Mouse (Mus musculus) layer of hippocampus, postnatal 25 days (tissue): ENCODE data around the gene Efnb3. TPM values are rescaled to one million over a fixed set of nuclear protein-coding genes. Genes with fewer than 3 reads are reported as not detected.

Experiments
- DNase-seq, 2 experiments: peaks; one replicate each; pipeline ENCODE4 v3.0.0; 2022; ENCODE audit warnings: mixed read lengths in 2 of 2, low spot score in 1 of 2; ENCODE audit errors: extremely low spot score in 1 of 2
- microRNA-seq, 2 experiments: library from miRNA; unstranded; fragments of <30 nt; microRNA quantifications; one replicate each; pipeline ENCODE4 v1.2.0; 2021
- total RNA-seq, 2 experiments: library from RNA; stranded (reverse); gene quantifications; 2 replicates each; pipeline ENCODE4 v1.2.3; 2021

Efnb3 gene
- total RNA-seq, 2 experiments from 2014 or later: 134 to 139 TPM

DNA sequence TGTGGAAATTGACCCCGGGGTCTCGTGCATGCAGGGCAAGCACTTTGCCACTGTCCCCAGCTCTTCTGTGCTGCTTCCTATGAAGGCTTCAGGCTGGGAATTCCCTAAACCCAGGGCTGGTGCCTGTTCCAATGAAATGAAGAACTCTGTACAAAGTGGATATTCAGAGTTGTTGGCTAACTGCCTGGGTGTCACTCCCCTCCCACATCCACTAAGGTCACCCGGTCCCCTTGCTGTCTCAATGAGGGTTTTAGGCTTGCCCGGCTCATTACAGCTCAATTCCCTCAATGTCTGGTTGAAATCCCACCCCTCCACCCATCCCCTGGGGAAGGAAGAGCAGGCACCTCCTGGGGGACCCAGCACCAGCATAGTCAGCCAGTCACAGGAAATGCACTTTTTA lies 40.0 kb downstream of the Efnb3 start:
- no peak for DNase-seq

DNA sequence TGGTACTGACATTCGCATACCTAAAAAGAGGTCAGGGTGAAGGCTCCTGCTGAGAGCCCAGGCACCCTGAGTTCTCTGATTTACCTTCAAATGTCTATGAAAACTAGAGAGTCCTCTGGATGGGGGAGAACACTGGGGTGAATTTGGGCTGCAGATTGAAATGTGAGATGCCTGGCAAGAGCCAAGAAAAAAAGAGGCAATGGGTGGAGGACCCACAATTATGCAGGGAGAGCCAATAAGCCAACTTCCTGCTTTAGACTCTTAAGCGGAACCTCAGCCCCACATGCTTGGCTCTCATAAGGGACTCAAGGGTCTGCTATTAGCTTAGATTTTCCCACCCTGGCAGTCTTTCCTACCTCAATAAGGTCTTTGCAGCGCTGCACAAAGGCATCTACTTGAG lies 43.3 kb downstream of the Efnb3 start:
- no peak for DNase-seq

GRCm38 (mm10) chr11:69516151-69516640 lies 43.8 kb downstream of the Efnb3 start:
- no peak for DNase-seq

DNA sequence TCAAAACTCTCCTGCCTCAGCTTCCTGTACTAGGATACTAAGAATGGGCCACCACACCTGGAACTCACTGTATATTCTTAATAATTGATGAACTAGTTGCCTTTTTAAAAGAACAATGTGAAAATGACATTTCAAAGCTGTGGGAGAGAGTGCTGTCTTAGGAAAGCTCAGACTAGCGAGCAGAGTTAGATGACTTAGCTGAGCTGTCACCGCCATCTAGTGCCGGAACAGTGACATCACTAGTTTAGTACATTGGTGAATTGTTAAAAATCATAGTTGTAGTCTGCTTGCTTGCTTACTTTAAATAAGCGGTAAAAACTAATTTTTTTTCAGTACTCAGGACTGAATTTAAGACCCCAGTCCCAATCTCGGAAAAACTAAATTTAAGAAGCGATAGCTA lies 46.2 kb downstream of the Efnb3 start:
- DNase-seq: peak in 1 of 2 experiments; percentile 68

DNA sequence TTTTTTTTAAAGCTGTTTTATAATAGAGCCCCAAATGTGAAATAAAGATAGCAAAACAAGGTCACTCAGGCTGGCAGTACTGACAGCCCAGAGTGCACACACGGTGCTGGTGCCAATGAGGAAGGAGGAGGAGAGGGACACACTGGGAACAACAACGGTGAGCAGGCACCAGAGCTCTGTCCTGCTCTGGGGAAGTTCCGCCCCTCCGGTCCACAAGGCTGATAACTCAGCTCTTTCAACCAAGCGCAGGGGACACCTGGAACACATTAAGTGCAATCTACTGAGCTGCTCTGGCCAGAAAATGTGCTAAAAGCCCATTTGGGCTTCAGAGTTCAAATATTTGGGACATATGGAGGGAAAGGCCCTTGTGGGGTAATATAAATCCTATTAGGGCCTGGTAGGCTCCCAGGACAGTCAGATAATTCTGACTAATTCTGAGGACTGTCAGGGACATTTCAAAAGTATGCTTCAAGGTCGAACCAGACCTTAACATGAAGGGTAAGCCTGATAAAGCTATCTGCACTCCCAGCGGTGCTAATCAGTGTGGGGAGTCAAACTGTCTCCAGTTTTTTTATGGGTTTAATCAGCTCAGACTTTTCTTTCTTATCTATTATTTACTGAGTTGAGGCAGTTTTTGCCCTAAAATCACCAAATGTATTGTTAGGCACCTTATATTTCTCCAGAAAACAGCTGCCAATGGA lies 49.1 kb downstream of the Efnb3 start:
- DNase-seq: no peak

Small RNA genes within 50 kb of the gene (microRNA-seq; reads per million reads assigned to microRNA genes)
- gene Gm27493: 0 reads per million in 2 experiments

Other genes with a start within 250 kb of the Efnb3 start
- gene Cntrob, start 236.4 kb downstream of the Efnb3 start, total RNA-seq: 10 to 100 TPM; 11.2 to 15.6 TPM
- 10 to 100 TPM; 63.5 to 68.4 TPM for gene Trappc1, start 236.2 kb downstream of the Efnb3 start, total RNA-seq
- gene Kcnab3, start 233.9 kb downstream of the Efnb3 start, total RNA-seq: 10 to 100 TPM; 23.3 to 24.4 TPM
- gene Rnf227, start 219.7 kb downstream of the Efnb3 start, total RNA-seq: 100 to 1,000 TPM; 103 to 110 TPM
- gene Chd3, start 190.8 kb downstream of the Efnb3 start, total RNA-seq: 100 to 1,000 TPM; 504 to 538 TPM
- gene Naa38, start 164.7 kb downstream of the Efnb3 start, total RNA-seq: 100 to 1,000 TPM; 100 to 116 TPM
- 10 to 100 TPM; 40.8 to 43.6 TPM for gene Cyb5d1, start 164.6 kb downstream of the Efnb3 start, total RNA-seq
- 1 to 10 TPM; 2.5 TPM for gene Tmem88, start 162.0 kb downstream of the Efnb3 start, total RNA-seq
- 10 to 100 TPM; 28.5 to 41.2 TPM for gene Kdm6b, start 146.5 kb downstream of the Efnb3 start, total RNA-seq
- 1 to 10 TPM; 3.5 to 8.0 TPM for gene Dnah2, start 11.1 kb downstream of the Efnb3 start, total RNA-seq
- 10 to 100 TPM; 11.7 to 12.5 TPM for gene Wrap53, start 20.1 kb upstream of the Efnb3 start, total RNA-seq
- gene Trp53, start 20.2 kb upstream of the Efnb3 start, total RNA-seq: 10 to 100 TPM; 24.3 to 29.8 TPM
- gene Atp1b2, start 45.7 kb upstream of the Efnb3 start, total RNA-seq: 100 to 1,000 TPM; 394 to 472 TPM
- not detected for gene Shbg, start 57.7 kb upstream of the Efnb3 start, total RNA-seq
- gene Sat2, start 61.8 kb upstream of the Efnb3 start, total RNA-seq: 10 to 100 TPM; 15.5 to 15.8 TPM
- gene Fxr2, start 72.8 kb upstream of the Efnb3 start, total RNA-seq: 100 to 1,000 TPM; 124 to 131 TPM
- gene Sox15, start 95.1 kb upstream of the Efnb3 start, total RNA-seq: under 1 TPM in 1 of 2 experiments, not detected in 1; 0.59 TPM
- gene Mpdu1, start 102.4 kb upstream of the Efnb3 start, total RNA-seq: 10 to 100 TPM; 61.1 to 63.9 TPM
- 10 to 100 TPM; 15.1 to 15.7 TPM for gene Cd68, start 105.9 kb upstream of the Efnb3 start, total RNA-seq
- gene Eif4a1, start 112.2 kb upstream of the Efnb3 start, total RNA-seq: 100 to 1,000 TPM; 369 to 381 TPM
- gene Senp3, start 121.9 kb upstream of the Efnb3 start, total RNA-seq: 100 to 1,000 TPM in 1 of 2 experiments, 10 to 100 TPM in 1; 94.3 to 109 TPM
- 1 to 10 TPM; 1.2 to 1.3 TPM for gene Tnfsf13, start 125.6 kb upstream of the Efnb3 start, total RNA-seq
- gene Tnfsf12, start 135.6 kb upstream of the Efnb3 start, total RNA-seq: 1 to 10 TPM; 7.3 to 8.6 TPM
- 1 to 10 TPM; 1.3 to 1.4 TPM for gene Tnfsfm13, start 135.9 kb upstream of the Efnb3 start, total RNA-seq
- 10 to 100 TPM; 58.6 to 69.5 TPM for gene Polr2a, start 198.4 kb upstream of the Efnb3 start, total RNA-seq
- not detected for gene Slc35g3, start 201.8 kb upstream of the Efnb3 start, total RNA-seq
- gene Zbtb4, start 205.7 kb upstream of the Efnb3 start, total RNA-seq: 100 to 1,000 TPM; 110 to 118 TPM
- 1 to 10 TPM in 1 of 2 experiments, under 1 TPM in 1; 0.79 to 1.1 TPM for gene Chrnb1, start 235.7 kb upstream of the Efnb3 start, total RNA-seq
- 10 to 100 TPM; 28.3 to 33.3 TPM for gene Fgf11, start 241.7 kb upstream of the Efnb3 start, total RNA-seq
- gene Tmem102, start 245.4 kb upstream of the Efnb3 start, total RNA-seq: not detected